Mouse (Mus musculus) erythroblast, embryonic 14.5 days (primary cell): ENCODE data around the gene Slc25a47.
"Not testable (repeated sequence)": the region's sequence is repeated elsewhere in the genome, so short reads cannot be mapped to it uniquely, and the experiment has no call there.

Experiments
- GATA1 ChIP-seq: IDR thresholded peaks from 2 replicates; pipeline ENCODE4 v1.6.1; 2012; ENCODE audit warnings: low read length, inconsistent platforms, mixed read lengths
- TAL1 ChIP-seq: IDR thresholded peaks from 3 replicates; pipeline ENCODE4 v1.6.1; 2012; ENCODE audit warnings: low read length, inconsistent platforms, mixed read lengths

GRCm38 (mm10) chr12:108848033-108848432 lies 12.2 kb downstream of the Slc25a47 start:
- TF ChIP-seq GATA1, TAL1: not testable (repeated sequence)
